Mouse (Mus musculus) pancreas, adult 10 weeks (tissue): ENCODE data around the gene Zfp831. TPM values are rescaled to one million over a fixed set of nuclear protein-coding genes. Genes with fewer than 3 reads are reported as not detected.

Experiments
- polyA plus RNA-seq: library from polyadenylated mRNA; stranded (reverse); fragments of 350-450 nt; fragmentation: Illumina TruSeq; extraction: RNeasy Lipid Tissue Mini Kit (QIAGEN cat#74804); gene quantifications from one replicate; pipeline ENCODE4 v1.2.3, GENCODE M21; 2015; ENCODE audit warnings: low read depth, low replicate concordance; ENCODE audit not compliant: insufficient read depth

Zfp831 gene
- not detected for polyA plus RNA-seq

DNA sequence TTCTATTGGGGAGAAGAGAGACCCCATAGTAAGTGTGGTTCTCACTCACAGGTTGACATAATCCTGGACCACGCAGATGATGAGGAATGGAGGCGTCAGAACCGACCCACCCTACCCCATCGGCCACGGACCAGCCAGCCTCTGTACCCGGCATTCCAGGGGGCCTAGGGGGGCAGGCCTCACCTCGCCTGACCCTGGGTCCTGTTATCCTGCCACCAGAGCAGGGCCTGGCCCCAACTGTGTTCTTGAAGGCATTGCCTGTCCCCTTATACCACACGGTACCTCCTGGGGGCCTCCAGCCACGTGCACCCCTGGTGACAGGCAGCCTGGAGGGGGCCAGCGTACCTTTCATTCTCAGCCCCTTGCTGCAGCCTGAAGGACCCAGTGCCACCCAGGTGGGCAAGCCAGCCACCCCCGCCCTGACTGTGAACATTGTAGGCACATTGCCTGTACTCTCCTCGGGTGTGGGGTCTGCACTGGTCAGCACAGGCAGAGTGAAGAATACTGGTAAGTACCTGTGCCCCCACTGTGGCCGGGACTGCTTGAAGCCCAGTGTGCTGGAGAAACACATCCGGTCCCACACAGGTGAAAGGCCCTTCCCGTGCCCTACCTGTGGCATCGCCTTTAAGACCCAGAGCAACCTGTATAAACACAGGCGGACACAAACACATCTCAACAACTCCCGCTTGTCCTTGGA, at the start of gene Zfp831:
TSS of gene Zfp831 (plus strand) at position 87 of the 697 bp plus-strand sequence.

Other genes with a start within 250 kb of the Zfp831 start
- gene Nelfcd, start 227.7 kb upstream of the Zfp831 start, polyA plus RNA-seq: 12.2 TPM
- 27.5 TPM for gene Ctsz, start 204.5 kb upstream of the Zfp831 start, polyA plus RNA-seq
- gene Tubb1, start 192.8 kb upstream of the Zfp831 start, polyA plus RNA-seq: 0.61 TPM
- 247 TPM for gene Atp5e, start 179.4 kb upstream of the Zfp831 start, polyA plus RNA-seq
- gene Prelid3b, start 170.5 kb upstream of the Zfp831 start, polyA plus RNA-seq: 6.6 TPM
- not detected for gene Edn3, start 117.1 kb downstream of the Zfp831 start, polyA plus RNA-seq